Mouse (Mus musculus) lung, adult 18-20 months (tissue): ENCODE measurements around the gene Nck2.

Experiments
- DNase-seq, 2 experiments: peaks; one replicate each; pipeline ENCODE4 v3.0.0; 2022; ENCODE audit warnings: mixed read lengths in 2 of 2

Nck2 gene

DNA sequence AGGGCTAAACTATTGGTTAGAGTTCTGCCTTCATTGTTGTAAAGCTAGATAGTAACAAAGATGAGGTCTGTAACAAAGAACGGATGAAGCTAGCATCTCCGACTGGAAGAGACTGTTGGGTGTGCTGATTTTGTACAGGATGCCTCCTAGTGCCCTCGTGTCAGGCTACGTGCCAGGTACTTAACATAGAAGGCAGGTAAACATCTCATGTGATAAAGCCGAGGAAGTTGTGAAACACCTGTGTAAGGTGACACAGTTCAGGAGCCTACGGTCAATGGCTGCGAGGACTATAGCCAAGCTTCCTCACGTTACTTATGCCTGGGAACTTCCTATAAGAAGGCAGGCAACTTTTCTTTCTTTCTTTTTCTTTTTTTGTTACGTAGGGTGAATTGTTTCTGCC, at the start of gene Nck2:
Gene Nck2, plus strand, starts transcription at position 49 of the 400 bp plus-strand sequence.
- DNase-seq: peak; percentile 64 to 82

DNA sequence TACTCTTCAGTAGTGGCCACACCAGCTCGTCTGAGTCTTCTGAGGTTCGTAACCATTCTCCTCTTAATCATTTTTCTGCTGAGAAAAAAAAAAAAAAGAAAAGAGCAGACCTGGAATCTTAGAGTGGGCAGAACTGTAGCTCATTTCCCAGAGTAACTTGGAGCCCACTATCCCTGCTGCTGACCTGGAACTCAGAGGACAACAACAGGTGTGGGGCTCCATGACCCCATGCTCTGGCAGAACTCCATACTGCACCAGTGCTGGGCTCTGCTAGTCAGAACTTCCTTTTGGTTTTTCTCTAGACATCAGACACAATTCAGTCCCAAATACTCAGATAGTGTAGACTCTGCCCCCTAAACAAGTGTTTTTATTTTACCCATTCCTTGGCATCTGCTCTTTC, 49.3 kb upstream of the Nck2 start:
- DNase-seq: no peak

DNA sequence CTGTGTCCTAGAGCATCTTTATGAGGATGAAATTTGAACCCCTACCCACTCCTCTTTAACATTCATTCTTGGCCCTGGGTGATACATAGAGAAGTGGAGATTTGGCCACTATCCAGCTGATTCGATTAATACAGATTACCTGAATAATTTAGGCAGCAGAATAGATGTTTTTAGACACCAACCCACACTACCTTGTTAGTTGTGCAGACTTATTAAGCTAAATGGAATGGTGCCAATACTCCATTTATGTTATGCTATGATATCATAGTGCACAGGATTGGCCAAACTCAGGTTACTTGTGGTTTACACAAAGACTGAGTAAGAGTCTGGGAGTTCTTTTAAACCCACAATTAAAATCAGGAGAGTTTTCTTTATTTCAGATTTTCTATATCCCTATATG, 48.6 kb upstream of the Nck2 start:
- no peak for DNase-seq

DNA sequence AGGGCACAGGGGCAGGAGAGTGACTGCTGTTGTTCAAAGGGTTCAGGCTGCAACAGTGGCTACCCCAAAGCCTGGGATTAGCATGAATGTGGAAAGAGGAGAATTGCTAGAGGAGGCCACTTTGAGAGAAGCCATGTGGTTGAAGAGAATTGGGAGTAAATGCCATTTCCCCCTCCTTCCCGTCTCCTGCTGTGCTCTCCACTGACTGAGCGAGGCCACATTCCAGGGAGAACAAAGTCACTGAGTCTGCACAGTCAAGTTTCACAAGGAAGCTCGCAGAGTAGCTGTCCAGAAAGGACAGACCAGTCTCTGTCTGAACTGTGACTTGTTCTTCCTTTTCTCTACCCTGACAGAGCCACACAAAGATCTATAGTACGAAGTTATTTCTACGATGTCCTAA, 47.9 kb upstream of the Nck2 start:
- no peak for DNase-seq

DNA sequence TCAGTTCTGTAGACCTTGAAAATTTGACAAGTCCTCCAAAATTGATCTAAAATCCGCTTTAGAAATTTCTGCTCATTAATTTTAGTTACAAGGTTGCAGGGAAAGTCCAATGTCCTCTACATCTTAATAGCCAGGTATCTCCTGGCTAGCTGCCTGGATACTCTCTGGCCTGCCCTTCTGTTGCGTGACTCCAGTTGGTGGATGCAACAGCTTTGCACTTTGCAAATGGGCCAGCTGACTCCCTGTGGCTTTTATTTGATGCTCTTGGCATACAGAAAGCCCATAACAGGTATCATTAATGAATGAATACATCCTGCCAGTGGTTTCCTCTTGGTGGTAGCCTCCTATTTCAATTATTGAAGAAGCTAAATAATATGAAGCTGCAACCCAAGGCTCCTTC, 47.3 kb upstream of the Nck2 start:
- DNase-seq: no peak

DNA sequence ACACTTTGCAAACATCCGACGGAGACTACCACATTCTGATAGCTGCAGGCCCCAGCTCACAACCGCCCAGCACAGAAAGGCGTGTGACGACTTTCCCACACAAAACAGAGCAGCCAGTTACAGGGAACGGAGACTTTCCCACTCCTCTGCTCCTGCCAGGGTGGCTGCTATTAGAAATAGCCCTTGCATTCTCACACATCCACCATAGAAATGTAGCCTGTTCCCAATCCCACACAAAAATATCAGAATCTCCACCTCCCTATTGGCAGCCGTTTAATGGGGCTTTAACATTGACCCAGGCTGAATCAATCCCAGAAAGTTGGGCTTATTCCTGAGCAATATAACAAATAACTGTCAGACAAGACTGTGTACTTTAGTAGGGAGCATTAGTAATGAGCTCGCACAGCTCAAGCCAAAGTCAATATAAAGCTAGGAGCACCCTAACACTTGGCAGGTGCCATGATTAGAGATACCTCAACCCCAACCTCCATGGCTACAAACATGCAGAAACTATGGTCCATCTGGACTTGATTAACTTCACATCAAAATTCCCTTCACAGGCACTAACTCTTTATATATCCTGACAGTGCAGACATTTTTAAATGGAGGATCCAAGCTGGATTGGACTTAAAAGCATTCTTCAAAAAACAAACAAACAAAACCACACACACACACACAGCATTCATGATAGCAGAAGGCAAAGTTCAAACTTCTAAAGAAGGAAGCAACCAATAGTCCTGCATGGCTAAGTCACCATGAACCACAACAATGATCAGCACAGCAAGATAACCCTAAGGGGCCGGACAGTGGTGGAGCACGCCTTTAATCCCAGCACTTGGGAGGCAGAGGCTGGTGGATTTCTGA, 45.4 kb upstream of the Nck2 start:
- no peak for DNase-seq

DNA sequence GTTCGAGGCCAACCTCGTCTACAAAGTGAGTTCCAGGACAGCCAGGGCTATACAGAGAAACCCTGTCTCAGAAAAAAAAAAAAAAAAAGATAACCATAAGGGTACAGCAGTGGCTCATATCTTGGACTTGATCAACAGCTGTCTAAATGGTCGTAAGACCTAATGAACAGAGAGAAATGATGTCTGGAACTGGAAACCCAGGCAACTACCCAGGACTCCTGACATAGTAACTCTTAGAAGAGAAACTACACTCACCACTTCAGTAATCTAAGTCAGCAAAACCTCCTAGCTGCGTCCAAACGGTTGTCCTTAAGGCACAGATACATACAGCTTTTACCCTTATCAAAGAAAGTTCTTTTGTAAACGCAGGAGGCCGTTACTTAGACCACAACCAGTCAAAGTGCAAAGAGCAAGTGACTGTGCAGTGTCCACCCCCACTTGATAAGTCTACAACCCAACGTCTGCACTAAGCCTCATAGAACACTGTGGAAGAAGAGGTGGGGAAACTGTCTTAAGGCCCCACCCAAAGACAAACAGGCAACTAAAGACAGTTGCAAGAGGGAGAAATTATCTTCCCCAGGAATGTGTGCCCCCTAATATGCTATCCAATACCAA, 44.7 kb upstream of the Nck2 start:
- no peak for DNase-seq

DNA sequence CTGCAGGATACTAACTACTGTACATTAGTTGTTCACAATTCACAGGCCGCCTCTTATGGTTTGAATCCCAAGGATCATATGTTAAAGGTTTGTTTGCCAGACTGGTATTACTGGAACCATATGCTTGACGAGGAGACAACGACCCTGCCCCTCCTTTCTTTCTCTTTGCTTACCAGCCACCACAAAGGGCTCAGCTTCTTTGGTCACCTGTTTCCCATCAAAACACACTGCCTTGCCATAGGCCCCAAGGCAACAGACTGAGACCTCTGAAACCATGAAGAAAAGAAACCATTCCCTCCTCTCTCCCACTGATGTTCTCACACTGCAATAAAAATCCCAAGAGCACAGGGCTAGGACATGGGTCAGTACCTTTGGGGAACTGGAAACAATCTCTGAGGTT, 43.7 kb upstream of the Nck2 start:
- no peak for DNase-seq

DNA sequence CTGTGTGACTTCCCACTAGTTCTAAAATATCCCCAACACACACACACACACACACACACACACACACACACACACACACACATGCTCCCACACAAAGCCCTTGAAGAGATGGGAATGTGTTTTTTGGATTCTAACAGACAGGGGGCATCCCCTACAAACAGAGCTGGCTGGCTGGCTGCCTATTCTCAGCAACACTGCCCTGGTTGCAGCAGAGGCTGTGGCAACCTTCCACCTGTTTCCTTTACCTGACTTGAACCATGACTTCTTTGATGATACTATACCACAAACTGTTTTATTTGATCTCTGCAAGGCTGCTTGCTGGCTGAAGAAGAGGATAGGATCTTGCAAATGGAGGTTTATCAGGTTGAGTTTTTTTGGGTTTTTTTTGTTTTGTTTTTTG, 41.0 kb upstream of the Nck2 start:
- no peak for DNase-seq

DNA sequence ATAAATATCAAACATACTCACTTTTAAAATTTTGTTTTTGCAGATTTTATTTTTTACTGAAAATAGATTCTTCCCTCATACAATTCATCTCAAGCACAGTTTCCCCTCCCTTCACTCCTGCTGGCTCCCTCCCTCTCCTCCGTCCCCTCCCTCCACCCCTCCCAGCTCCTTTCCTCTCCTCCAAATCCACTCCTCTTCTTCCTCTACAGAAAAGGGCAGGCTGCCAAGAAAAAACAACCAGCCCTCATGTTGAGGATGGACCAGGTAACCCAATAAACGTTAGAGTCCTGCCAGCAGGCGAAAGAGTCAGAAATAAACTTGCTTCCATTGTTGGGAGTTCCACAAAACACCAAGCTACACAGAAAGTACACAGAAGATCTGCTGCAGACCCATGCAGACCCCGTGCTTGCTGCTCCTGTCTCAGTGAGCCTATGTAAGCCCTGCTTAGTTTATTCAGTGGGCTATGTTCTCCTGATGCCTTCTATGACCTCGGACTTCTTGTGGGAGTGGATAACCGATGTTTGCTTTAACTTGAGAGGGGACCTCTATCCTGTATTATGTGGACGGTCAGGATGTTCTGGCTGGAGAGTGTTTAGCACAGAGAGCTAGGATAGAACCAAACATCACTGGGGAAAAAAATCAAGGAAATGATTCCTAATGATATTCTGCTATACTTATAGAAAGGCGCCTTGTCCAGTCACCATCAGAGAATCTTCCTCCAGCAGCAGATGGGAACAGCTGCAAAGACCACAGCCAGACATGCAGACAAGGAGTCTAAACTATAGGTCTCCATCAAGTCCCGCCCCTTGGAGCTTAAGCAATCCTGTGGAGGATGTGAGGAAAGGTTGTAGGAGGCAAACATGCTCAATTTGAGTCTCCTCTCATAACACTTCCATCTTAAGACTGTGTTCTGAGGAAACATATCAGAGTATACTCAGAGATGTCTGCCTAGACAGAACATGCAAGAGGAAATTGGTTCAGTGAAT, 39.4 kb upstream of the Nck2 start:
- DNase-seq: no peak

DNA sequence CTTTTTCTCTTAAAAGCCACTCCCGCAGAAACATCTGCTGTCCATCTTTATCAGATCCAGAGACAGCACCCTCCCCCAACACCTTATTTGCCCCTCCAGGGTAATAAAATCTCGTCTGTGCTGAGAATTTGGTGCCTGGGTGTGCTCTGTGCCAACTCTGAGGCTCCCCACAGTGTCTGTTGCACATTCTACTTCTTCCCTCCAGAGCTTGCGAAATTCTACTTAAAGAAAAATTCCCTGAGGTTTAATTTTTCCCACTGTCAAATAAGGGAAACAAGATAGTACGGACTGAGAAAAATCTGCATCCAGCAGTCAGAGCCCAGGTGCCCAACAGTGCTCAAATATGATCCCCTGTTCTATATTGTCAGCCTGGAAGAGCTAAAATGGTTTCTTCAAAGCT, 35.4 kb upstream of the Nck2 start:
- DNase-seq: no peak

DNA sequence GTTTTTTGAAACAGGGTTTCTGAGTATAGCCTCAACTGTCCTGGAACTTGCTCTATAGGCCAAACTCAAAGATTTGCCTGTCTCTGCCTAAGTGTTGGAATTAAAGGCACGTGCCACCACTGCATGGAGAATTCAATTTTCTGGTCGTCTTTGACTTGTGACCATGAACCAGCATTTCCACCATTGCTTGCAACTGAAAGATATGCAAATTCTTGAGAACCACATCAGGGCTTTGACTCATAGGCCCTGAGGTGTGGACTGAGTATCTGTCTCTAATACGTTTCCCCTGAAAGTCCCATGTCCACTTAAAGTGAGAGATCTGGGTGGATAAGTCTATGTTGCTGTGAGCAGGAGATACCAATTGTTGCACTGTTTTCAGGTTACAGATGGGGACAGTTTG, 31.6 kb upstream of the Nck2 start:
- no peak for DNase-seq

DNA sequence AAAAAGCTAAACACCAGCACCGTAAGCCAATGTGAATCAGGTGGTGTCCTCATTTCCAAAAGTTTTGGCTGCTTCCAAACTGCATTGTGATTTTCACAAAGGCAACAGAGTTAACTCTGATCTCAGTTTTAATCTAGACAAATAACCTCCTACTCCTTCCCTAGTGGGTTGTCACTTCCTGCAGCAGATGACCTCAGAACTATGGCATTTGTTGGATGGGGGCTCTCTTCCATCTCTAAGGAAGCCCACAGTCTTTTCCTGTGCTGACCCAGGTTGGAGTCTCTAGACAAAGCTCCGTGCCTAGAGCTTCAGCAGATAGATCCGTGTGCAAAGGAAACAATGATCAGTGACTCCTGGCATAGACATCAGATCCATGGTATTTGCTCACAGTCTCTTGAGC, 31.1 kb upstream of the Nck2 start:
- DNase-seq: no peak

DNA sequence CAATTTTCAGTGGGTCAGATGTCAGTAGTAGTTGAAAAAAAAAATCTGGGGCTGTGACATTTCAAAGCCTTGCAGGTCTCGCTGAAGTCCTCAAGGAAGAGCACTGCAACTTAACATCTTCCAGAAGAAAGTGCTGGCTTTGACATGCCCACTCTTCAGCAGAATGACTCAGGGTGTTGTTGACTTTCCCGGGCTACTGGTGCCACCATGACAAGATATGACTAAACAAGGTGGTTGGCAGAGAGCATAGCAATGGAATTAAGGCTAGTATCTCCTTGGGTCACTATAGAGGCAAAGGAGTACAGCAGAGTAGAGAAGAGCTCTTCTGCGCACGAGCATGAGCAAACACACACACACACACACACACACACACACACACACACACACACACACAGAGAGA, 30.6 kb upstream of the Nck2 start:
- DNase-seq: no peak

DNA sequence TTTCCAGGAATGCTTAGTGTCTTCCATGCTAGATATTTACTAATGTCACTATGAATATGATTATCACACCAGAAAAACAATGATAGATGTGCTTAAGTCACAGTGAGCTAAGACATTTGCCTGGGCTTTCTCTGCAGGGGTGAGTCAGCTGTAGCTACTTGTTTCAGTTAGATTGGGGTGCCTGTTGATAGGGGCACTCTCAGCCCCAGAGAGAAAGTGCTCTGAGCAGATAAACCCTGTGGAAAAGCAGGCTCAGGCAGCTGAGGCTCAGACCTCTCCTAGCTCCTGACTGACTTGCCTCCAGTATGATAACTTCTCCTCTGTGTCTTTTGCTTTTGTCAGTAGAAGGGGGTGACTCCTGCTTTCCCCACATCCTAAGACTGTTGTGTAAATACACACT, 30.2 kb upstream of the Nck2 start:
- no peak for DNase-seq

DNA sequence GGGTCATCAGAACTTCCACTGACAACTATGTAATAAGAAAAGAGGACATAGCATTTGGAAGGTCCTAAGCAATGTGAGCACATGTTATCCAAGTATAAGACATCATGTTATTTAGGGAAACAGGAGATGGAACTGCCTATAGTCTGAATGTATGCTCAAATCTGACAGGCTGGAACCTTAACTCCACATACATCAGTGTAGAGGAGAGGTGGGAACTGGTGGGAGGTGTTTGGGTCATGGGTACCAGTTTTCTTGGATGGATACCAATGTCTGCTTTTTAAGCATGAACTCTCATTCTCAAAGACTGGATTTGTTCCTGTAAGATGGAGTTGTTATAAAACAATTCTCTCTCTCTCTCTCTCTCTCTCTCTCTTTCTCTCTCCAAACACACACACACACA, 29.4 kb upstream of the Nck2 start:
- no peak for DNase-seq

DNA sequence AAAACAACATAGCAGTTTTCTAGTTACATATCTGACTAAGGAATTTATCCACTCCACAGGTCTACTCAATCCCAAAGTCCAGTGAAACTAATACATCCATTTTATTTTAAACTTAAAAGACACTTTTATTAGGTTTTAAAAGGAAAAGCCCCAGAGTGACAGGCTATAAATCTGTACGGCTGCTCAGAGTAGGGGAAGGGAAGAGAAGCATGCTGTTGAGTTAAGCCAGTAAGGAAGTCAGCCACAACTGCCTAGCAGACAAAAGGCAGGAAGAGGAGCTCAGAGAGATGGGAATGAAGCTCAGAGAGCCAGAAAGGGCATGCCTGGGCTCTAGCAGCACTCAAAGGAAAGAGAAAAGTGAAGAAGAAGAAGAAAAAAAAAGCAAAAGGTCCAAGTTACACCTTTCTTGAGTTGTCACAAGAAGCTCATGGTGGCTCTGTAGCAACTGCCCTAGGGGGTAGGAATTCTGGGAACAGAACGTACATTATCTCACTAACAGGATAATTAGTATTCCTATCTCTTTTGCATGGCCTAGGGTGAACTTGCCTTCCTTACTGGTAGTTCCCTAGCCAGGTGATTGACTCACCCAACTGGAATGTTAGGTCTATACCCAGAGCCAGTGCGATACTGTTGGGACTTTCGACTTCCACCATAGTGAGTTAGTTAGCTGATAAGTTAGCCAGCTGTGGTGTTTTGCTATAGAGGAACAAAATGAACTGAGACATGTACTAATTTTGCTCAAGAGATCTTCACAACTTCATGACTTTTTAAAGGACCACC, 21.2 kb upstream of the Nck2 start:
- DNase-seq: no peak

DNA sequence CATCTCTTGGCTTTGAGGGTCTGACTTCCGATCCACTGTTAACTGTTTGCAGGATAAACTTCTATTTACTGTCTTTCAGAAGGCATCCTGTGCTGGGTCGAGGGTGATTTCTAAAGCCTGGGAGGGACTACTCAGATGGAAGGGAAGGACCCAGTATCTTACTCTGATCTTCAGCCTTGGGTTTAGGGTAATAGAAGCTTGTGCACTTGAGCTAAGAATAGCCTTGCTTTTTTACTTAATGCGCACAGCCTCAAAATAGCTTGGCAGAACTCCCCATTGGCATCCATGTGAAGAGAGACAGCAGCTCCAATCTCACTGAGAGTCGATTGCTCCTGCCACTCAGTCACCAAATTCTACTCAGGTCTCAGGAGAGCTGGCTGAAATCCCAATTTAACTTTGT, 17.9 kb upstream of the Nck2 start:
- DNase-seq: no peak

DNA sequence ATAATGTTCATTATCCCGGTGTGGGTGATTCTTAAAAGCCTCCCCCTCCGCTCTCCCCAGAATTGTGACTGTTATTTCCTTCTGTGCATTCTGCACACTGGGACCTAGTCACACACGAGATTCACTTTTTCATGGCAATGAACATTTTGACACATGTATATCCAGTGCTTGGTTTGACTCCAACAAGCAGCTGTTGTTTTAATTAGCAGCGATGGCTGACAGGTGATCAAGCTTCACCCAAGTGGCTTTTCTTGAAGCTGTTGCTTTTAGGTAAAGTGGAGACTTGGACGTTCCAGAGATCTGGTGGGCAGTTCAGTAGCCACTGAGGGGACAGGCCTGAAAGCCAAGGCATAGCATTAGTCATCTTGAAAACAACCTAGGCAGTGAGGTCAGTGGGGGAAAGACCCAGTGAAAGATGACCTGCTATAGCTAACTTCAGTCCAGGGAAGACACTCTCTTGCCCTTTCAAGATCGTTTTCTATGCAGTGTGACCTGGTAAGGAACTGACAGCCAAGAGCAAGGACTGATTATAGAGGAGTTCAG, 17.3 kb upstream of the Nck2 start:
- no peak for DNase-seq

DNA sequence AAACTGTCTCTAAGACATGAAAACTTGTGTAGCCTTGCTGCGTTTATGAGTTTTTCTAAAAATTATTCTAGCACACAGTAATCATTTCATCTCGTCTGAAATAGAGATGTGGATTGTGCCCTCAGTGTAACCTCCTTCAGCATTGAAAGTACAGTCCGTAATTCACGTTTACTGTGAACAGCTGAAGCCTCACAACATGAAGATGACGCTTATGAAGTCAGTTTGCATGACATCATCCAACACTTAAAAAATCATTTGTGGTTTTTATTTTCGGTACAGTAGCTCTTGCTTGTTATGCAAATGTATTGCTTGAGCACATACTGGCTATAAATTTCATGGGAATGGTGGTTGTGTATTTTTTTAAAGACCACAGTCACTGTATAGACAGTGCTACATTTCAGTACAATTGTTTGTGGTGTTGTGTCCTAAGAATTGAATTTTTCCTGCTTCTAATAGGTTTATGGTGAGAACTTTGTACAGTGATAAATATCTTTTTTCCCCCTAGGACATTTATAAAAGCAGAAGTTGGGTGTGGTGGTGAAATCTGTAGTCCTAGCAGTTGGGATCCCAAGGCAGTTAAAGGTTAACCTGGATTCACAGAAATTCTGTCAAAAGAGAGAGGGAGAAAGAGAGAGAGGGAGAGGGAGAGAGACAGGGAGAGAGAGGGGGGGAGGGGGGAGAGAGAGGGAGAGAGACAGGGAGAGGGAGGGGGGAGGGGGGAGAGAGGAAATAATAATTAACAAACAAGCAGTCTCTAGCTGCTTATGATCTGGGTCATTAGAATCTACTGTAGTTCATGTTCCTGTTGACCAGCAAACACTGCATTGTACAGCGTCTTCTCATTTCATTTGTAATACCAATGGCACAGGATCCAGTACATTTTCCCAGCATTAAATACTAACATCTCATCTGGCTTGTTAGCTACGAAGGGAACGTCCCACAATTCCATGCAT, 14.2 kb upstream of the Nck2 start:
- no peak for DNase-seq

DNA sequence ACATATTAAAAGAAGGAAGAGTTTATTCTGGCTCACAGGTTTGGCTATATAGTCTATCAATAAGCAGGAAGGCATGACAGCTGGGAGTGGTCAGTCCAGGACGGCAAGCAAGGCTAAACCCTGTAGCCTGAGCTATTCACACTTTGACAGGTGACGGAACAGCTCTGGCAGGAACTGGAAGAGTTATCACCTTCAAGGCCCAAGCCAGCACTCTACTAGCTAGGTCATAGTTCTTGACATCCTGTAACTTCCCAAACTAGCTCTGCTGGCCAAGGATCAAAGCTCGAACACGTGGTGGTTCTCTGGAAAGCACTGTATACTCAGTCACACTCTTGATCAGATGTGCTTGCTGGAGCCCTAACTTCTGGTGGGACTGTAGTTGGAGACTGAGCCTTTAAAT, 10.5 kb upstream of the Nck2 start:
- DNase-seq: no peak
